Mouse (Mus musculus) heart, embryonic 10.5 days (tissue): ENCODE measurements around the gene Mab21l2. TPM values are rescaled to one million over a fixed set of nuclear protein-coding genes. Genes with fewer than 3 reads are reported as not detected.

Experiments used
- DNase-seq: peaks from one replicate; pipeline ENCODE4 v3.0.0-alpha.2; 2017; ENCODE audit warnings: low spot score
- H3K27ac ChIP-seq: fragments of 300-500 bp; sonication (generic); 2 replicates; pipeline ENCODE4 v1.5.1; 2016; ENCODE audit warnings: mild to moderate bottlenecking
- H3K27me3 ChIP-seq: fragments of 300-500 bp; sonication (generic); 2 replicates; pipeline ENCODE4 v1.6.1; 2016; ENCODE audit warnings: mild to moderate bottlenecking; ENCODE audit not compliant: poor library complexity, insufficient read depth, severe bottlenecking
- H3K36me3 ChIP-seq: fragments of 300-500 bp; sonication (generic); 2 replicates; pipeline ENCODE4 v1.6.1; 2016; ENCODE audit warnings: mild to moderate bottlenecking, moderate library complexity
- H3K4me1 ChIP-seq: fragments of 300-500 bp; sonication (generic); 2 replicates; pipeline ENCODE4 v1.6.1; 2016; ENCODE audit warnings: mild to moderate bottlenecking
- H3K4me3 ChIP-seq: fragments of 300-500 bp; sonication (generic); 2 replicates; pipeline ENCODE4 v1.5.1; 2016; ENCODE audit warnings: mild to moderate bottlenecking, moderate library complexity
- H3K9me3 ChIP-seq: fragments of 300-500 bp; sonication (generic); 2 replicates; pipeline ENCODE4 v1.6.1; 2016; ENCODE audit warnings: mild to moderate bottlenecking, moderate library complexity
- WGBS: fragments of 180-500 bp; shearing (Covaris S2); methylation state at CpG from one replicate; pipeline ENCODE4 v1.1.7; 2016; 5-methylcytosine and 5-hydroxymethylcytosine counted together
- polyA plus RNA-seq: library from polyadenylated mRNA; unstranded; fragments of >200 nt; fragmentation: Nextera tagmentation; extraction: Ambion mirVana; gene quantifications from 2 replicates; pipeline ENCODE4 v1.2.1, GENCODE M21; 2016

The Mab21l2 gene
- 32.8 and 53.0 TPM in 2 replicates for polyA plus RNA-seq

DNA sequence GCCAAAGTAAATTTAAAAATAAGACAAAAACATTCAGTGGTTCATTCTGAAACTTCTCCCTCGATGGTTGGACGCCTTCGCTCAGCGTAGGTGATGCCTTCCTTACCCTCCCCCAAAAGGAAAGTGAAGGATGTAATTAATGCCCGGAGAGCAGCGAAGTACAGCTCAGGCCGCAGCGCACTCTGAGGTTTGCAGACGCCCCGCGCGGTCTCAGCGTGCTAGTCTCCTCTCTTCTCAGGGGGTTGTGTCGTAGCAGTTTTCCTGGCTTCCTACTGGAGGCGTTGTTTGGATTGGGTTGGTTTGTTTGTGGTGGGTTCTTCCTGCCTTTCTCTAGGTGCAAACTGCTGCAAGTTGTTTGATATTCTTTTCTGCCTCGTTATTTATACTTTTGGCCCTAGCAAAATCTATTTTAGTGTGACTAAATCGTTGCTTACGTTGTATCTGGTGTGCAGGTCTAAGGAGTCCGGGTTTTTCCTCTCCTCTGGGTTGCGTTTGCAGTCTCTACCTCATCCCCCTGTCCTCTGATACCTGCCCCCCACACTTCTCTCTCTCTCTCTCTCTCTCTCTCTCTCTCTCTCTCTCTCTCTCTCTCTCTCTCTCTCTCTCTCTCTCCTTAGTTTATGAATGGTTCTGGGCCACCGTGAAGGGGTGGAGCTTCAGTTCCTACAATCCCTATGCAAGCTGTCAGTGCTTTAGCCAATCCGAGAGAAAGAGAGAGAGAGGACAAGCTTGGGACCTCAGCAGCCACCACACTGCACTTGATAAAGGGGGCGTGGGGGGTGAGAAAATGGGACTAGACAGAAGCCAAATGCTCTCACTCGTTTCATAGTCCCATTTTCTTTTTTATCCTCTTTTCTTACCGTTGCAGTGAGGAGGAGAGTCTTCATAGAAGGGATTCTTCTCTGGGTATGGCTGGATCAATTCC is at the start of gene Mab21l2:
TSS of gene Mab21l2 (minus strand) at position 539 of the 925 bp plus-strand sequence.
- Histone ChIP-seq H3K4me1 (peaks cover 34% of the 10 kb centered on the region), H3K27me3 (0 out of 2 replicates have a peak, but pooled peaks cover 20% of the 10 kb centered on the region), H3K36me3 (no peaks in the 10 kb centered on the region), H3K9me3 (no peaks in the 10 kb centered on the region), H3K4me3 (peak within 1 kb of the TSS; percentile 83), H3K27ac (peak within 1 kb of the TSS; percentile 89)
- WGBS: 1% methylated on average over 25 of the region's 25 CpGs
- peak; percentile 82 for DNase-seq

DNA sequence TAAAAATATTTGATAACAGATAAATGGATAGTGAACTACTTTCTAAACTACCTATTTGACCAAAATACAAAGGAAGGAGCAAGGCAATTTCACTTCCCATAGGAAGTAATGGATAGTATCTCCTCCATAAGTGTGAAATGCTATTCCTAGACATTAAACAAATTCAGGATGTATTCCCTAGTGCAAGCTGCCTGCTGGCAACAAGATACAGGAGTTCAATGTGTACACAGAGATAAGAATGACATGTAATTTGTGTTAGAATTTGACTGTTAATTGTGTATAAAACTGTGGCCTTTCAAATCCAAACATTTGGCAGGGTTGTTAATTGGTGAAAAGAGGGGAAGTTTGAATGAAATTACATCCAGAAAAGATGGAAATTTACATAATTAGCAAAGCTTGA is 26.9 kb upstream of the Mab21l2 start:
- Histone ChIP-seq H3K4me1 (no peaks in the 10 kb centered on the region), H3K27me3 (no peaks in the 10 kb centered on the region), H3K36me3 (no peaks in the 10 kb centered on the region), H3K27ac (no peak overlapping the region), H3K9me3 (no peaks in the 10 kb centered on the region), H3K4me3 (no peak overlapping the region)
- no peak for DNase-seq

DNA sequence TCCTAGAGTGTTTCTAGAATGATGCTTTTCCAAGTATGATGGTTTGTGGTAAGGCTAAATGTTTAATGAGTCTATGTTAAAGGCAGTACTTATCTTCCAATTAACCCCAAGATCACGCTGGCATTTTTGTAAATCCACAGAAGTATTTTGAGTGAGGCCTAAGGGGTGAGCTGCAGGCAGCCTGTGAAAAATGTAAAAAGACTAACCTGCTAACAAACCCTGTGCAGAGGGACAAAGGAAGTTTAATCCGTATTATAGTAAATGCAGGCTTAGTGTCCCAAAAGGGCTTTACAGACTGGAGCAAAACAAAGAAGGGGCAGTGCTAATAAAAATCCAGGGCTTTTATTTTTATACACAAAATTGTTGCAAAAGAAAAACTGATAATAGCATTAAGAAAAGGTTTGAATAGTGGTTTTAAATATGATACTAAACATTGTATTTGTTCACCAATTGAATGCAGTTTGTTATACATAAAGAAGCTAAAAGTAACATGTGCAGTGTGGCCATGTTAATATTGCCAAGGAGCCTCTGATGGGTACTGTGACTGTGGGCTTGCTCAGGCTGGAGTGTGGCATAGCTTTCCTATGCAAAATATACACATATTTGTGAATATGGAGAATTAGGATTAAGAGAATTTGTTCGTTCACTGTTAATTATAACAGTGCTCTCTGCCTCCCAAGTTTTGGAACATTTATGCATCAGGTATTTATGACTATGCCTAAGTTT is 24.3 kb upstream of the Mab21l2 start:
- Histone ChIP-seq H3K4me3 (no peak overlapping the region), H3K27me3 (no peaks in the 10 kb centered on the region), H3K9me3 (no peaks in the 10 kb centered on the region), H3K36me3 (no peaks in the 10 kb centered on the region), H3K27ac (no peak overlapping the region), H3K4me1 (no peaks in the 10 kb centered on the region)
- no peak for DNase-seq
- WGBS: 58% methylated on average over 3 of the region's 3 CpGs

DNA sequence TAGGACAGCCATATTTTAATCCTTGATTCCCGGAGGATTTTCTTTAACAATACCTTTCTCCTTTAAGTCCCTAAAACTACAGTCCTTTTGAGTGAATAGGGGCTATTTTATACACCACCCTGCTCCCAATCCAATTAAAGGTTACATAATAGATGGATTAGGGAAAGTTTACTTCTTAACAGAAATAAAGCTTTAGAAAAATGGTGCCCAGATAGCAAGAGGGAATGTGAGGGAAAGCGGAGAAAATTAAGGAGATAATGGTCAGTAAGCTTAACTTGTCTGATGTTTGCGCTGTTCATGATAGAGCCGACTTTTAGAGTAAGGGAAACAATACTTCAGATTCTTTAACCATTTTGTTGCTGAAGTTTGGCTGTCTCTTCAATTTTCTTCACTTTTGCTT is 23.1 kb upstream of the Mab21l2 start:
- Histone ChIP-seq H3K4me1 (no peaks in the 10 kb centered on the region), H3K36me3 (no peaks in the 10 kb centered on the region), H3K4me3 (no peak overlapping the region), H3K27me3 (no peaks in the 10 kb centered on the region), H3K27ac (no peak overlapping the region), H3K9me3 (no peaks in the 10 kb centered on the region)
- 49% methylated on average over 4 of the region's 4 CpGs for WGBS
- DNase-seq: no peak

DNA sequence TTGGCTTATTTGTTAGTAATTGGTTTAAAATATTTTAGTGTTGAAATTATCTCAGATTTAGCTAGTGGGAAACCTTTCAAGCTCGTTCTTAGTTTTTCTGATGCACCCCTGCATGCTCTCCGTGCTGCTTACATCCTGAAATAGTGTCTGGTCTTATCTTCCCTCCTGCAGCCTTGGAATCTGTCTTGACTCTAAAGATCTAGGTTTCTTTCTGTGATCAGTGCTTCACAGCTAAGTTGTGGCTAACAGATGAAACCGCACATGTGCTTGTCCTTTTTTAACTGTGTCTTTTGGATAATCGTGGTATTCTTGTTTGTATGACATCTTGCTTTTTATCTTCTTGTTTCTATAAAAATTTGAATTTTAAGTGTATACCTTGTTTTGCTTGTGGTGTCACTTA is 18.9 kb upstream of the Mab21l2 start:
- no peaks in the 10 kb centered on the region for H3K27me3 ChIP-seq
- DNase-seq: no peak
- no peaks in the 10 kb centered on the region for H3K4me1 ChIP-seq
- WGBS: 36% methylated on average over 4 of the region's 4 CpGs
- H3K4me3 ChIP-seq: no peak overlapping the region
- no peaks in the 10 kb centered on the region for H3K36me3 ChIP-seq
- H3K27ac ChIP-seq: no peak overlapping the region
- no peaks in the 10 kb centered on the region for H3K9me3 ChIP-seq

DNA sequence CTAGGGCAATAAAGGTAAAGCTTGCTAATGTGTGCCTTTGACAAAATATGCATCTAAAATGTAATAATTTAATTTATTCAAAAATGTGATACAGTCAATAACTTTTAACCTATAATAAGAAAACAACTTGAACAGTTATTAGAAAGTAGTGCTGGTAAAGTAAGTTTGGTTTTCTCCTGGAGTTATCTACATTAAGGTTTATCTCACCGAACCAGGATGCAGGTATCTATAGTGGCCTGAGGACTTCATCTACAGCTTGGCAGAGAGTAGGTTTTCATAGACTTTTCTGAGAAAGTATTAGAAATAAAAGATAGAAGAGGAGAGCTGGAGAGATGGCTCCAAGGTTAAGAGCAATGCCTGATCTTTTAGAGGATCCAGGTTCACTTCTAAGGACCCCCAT is 13.0 kb upstream of the Mab21l2 start:
- H3K4me1 ChIP-seq: peaks cover 11% of the 10 kb centered on the region; the same call in 1 of the 2 replicates
- no peak overlapping the region for H3K4me3 ChIP-seq
- no peak for DNase-seq
- H3K36me3 ChIP-seq: no peaks in the 10 kb centered on the region
- 85% methylated on average over 1 of the region's 1 CpGs for WGBS
- H3K27ac ChIP-seq: no peak overlapping the region
- no peaks in the 10 kb centered on the region for H3K27me3 ChIP-seq
- no peaks in the 10 kb centered on the region for H3K9me3 ChIP-seq

DNA sequence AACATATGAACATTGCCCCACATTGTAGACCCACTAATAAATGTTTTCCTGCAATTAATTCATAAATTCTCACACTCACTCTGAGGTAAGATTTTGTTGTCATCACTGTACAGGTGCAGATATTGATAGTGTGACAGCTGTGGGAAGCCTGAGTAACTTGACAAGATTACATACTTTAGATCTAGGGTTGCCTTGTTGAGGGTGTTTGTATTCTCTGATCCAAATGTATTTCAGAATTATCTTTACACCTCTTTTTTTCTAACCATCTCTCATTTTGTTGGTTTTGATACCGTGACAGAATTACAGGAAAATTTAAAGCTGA is 12.6 kb upstream of the Mab21l2 start:
- Histone ChIP-seq H3K27me3 (no peaks in the 10 kb centered on the region), H3K27ac (no peak overlapping the region), H3K4me3 (no peak overlapping the region), H3K9me3 (no peaks in the 10 kb centered on the region), H3K4me1 (peaks cover 12% of the 10 kb centered on the region; the same call in 1 of the 2 replicates), H3K36me3 (no peaks in the 10 kb centered on the region)
- DNase-seq: no peak
- WGBS: 92% methylated on average over 1 of the region's 1 CpGs

DNA sequence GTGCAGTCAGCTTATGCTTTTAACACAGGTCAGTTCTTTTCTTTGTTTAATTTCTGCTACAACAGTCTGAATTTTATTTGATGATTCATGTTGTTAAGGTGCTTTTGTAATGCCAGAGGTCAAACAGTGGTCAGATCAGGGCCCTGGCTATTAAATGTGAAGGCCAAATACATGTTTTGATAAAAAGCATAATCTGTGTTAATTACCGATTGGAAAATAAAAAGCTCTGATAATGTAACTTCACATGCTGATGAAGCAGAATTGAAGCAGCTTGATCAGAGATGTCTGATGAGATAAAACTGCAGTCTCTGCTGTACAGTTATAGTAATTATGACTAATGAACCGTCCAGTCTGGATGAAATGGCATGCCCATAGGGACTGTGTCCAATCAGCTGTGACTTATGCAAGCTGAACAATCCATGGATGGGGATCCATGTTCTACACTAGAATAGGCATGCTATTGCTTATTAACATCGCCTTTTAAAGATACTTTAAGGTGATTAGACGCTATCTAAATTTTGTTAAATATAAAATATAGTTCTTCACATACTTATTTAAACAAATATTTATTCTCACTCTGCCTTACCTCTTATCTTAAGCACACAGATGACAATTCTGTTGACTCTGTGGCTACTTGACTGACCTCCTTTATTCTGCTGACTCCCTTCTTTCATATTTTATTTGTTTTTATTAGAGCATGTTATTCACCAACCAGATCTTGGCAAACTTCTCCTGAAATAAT is 12.0 kb upstream of the Mab21l2 start:
- no peak for DNase-seq
- no peak overlapping the region for H3K27ac ChIP-seq
- no peaks in the 10 kb centered on the region for H3K36me3 ChIP-seq
- 82% methylated on average over 4 of the region's 4 CpGs for WGBS
- no peaks in the 10 kb centered on the region for H3K27me3 ChIP-seq
- H3K4me3 ChIP-seq: no peak overlapping the region
- no peaks in the 10 kb centered on the region for H3K9me3 ChIP-seq
- H3K4me1 ChIP-seq: peaks cover 12% of the 10 kb centered on the region; the same call in 1 of the 2 replicates

DNA sequence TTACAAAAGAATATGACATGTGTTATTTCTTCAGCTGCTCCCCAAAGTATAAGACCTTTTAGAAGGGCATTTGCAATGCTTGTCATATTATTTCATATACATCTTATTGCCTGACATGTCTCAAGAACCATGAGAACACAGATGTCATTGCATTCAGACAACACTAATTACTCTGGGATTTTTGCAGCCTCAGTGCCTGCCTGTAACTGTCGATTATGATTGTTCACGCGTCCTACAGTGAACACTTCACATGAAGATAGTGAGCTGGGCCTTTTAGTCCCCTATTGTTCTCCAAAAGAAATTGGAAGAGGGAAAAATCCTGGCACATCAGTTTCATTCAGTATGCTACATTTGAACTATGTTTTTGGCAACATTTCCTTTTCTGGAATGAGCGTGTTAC is 11.2 kb upstream of the Mab21l2 start:
- H3K27me3 ChIP-seq: no peaks in the 10 kb centered on the region
- peaks cover 12% of the 10 kb centered on the region; the same call in 1 of the 2 replicates for H3K4me1 ChIP-seq
- H3K27ac ChIP-seq: no peak overlapping the region
- H3K4me3 ChIP-seq: no peak overlapping the region
- DNase-seq: no peak
- no peaks in the 10 kb centered on the region for H3K36me3 ChIP-seq
- no peaks in the 10 kb centered on the region for H3K9me3 ChIP-seq
- WGBS: 74% methylated on average over 4 of the region's 4 CpGs

DNA sequence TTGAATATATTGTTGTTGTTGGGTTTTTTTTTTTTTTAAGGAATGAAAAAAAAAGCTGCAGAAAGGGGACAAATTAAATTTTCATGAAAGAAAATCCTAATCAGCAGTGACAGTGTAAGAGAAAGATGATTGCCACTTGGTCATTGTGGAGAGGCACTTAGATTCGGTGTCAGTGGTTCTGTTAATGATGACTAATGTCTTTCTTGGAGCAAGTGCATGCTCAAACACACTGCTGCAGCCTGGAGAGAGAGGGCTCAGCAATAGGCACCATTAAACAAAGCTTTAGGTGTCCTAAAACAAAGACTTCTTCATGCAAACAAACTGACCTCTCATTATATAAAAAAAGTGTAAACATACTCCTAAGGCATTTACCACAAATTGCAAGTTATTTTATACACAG is 10.5 kb upstream of the Mab21l2 start:
- WGBS: 32% methylated on average over 1 of the region's 1 CpGs
- DNase-seq: no peak
- no peaks in the 10 kb centered on the region for H3K27me3 ChIP-seq
- H3K4me1 ChIP-seq: peaks cover 12% of the 10 kb centered on the region; the same call in 1 of the 2 replicates
- H3K36me3 ChIP-seq: no peaks in the 10 kb centered on the region
- H3K4me3 ChIP-seq: no peak overlapping the region
- H3K27ac ChIP-seq: no peak overlapping the region
- H3K9me3 ChIP-seq: no peaks in the 10 kb centered on the region

DNA sequence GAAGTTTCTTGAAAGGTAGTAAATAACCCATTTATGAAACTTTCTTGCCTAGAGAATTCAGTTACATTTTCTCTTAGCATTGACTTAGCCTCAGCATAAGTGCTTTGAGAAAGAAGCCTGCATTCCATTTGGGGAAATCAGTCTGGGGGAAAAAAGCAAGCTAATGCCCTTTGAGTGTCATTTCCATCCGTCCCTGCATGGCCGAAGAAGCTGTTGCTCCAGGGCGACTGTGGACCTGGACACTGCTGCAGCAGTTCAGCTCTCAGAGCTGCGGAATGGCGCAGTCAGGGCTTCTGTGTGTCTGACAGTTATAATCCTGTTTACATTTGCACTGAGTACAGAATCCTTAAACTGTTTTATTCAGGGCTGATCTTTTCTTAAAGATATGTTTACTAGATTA is 3.7 kb upstream of the Mab21l2 start:
- Histone ChIP-seq H3K4me3 (no peak overlapping the region), H3K27me3 (0 out of 2 replicates have a peak, but pooled peaks cover 13% of the 10 kb centered on the region), H3K4me1 (peaks cover 37% of the 10 kb centered on the region), H3K27ac (peak overlapping the region; percentile 71), H3K36me3 (no peaks in the 10 kb centered on the region), H3K9me3 (no peaks in the 10 kb centered on the region)
- WGBS: 41% methylated on average over 5 of the region's 5 CpGs
- DNase-seq: peak; percentile 76

DNA sequence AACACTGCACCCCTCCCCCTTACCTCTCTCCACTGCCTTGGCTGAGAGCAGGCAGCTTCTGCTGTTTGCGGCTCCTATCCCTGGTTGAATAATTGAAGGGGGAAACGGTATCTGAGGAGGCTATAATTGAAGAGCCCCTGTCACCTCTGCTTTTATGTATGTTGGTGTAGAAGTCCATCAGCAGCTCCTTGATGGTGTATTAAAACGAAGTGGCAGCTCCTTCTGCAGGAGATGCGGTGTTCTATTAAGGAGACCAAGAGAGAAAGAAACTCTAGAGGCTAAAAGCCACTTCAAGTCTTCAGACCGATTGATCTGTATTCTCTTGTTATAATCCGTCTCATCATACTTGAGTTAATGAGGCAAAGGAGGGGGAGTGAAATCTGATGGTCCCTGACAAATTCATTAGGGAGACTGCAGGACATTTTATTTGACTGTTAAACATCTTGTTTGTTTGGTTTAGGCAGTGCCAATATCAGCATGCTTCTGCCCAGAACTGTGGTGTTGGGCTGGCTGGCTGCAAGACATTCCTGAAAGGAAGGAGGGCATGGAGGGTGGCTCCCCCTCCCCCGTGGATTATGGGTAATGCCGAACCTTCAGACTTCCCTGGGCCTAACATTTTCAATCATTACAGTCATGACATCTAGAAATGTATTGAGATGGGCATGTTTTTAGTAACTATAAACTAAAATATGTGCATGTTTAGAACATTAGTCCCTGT is 2.7 kb upstream of the Mab21l2 start:
- Histone ChIP-seq H3K27ac (peak overlapping the region; percentile 71), H3K4me1 (peaks cover 34% of the 10 kb centered on the region), H3K4me3 (peak overlapping the region; percentile 53), H3K9me3 (no peaks in the 10 kb centered on the region), H3K36me3 (no peaks in the 10 kb centered on the region), H3K27me3 (0 out of 2 replicates have a peak, but pooled peaks cover 20% of the 10 kb centered on the region)
- DNase-seq: no peak
- WGBS: 14% methylated on average over 8 of the region's 8 CpGs
